Mouse (Mus musculus) thymus, adult 2 months (tissue): Measurements from ENCODE around the gene Depp1. TPM values are rescaled to one million over a fixed set of nuclear protein-coding genes. Genes with fewer than 3 reads are reported as not detected.

Experiments used
- DNase-seq: peaks from one replicate; pipeline ENCODE4 v3.0.0; 2021
- H3K27ac ChIP-seq: fragments of 200-500 bp; 2 replicates; pipeline ENCODE4 v1.5.1; 2012; ENCODE audit warnings: low read length, control low read depth; ENCODE audit not compliant: control insufficient read depth, insufficient read depth
- H3K27me3 ChIP-seq: fragments of 200-500 bp; 2 replicates; pipeline ENCODE4 v1.6.1; 2012; ENCODE audit warnings: mild to moderate bottlenecking, low read length, moderate library complexity, mixed read lengths; ENCODE audit not compliant: control insufficient read depth, insufficient read depth
- H3K36me3 ChIP-seq: fragments of 200-500 bp; 2 replicates; pipeline ENCODE4 v1.6.1; 2012; ENCODE audit warnings: mild to moderate bottlenecking, low read length, moderate library complexity; ENCODE audit not compliant: control insufficient read depth, insufficient read depth
- H3K4me1 ChIP-seq: fragments of 200-500 bp; replicated peaks from 2 replicates; pipeline ENCODE4 v1.6.1; 2012; ENCODE audit warnings: low read length; ENCODE audit not compliant: control insufficient read depth, insufficient read depth
- H3K4me3 ChIP-seq: fragments of 200-500 bp; 2 replicates; pipeline ENCODE4 v1.5.1; 2012; ENCODE audit warnings: mild to moderate bottlenecking, low read length, control low read depth, moderate library complexity; ENCODE audit not compliant: control insufficient read depth, insufficient read depth
- CTCF ChIP-seq: fragments of 200-500 bp; IDR thresholded peaks from 2 replicates; pipeline ENCODE4 v1.5.1; 2012; ENCODE audit warnings: mild to moderate bottlenecking, control low read depth, low read length, moderate library complexity, borderline replicate concordance; ENCODE audit not compliant: control insufficient read depth, poor library complexity, insufficient read depth; ENCODE audit errors: extremely low read depth
- POLR2A ChIP-seq: fragments of 200-500 bp; IDR thresholded peaks from 2 replicates; pipeline ENCODE4 v1.6.1; 2012; ENCODE audit warnings: mild to moderate bottlenecking, low read length, control low read depth, moderate library complexity; ENCODE audit not compliant: control insufficient read depth, poor library complexity, insufficient read depth; ENCODE audit errors: extremely low read depth
- WGBS: fragments of 180-500 bp; shearing (Covaris S2); methylation state at CpG from one replicate; pipeline ENCODE4 v1.1.7; 2018; 5-methylcytosine and 5-hydroxymethylcytosine counted together
- polyA plus RNA-seq: library from polyadenylated mRNA; depleted of rRNA; stranded (reverse); fragments of >200 nt; gene quantifications from 2 replicates; pipeline ENCODE4 v1.2.3, GENCODE M21; 2012; rRNA removed

Depp1 gene
- polyA plus RNA-seq, 1 experiment = 6.5 TPM

GRCm38 (mm10) chr6:116697413-116697812 lies 47.0 kb downstream of the Depp1 start:
- Histone ChIP-seq H3K4me1 (no peaks in the 10 kb centered on the region), H3K4me3 (no peak overlapping the region), H3K27me3 (no peaks in the 10 kb centered on the region), H3K36me3 (no peaks in the 10 kb centered on the region), H3K27ac (no peak overlapping the region)
- no peak for DNase-seq
- WGBS = 74% methylated on average over 2 of the region's 2 CpGs
- TF ChIP-seq CTCF (no peak), POLR2A (no peak)

- H3K36me3 ChIP-seq = no peaks in the 10 kb centered on the region
- 98% methylated on average over 4 of the region's 4 CpGs for WGBS
- DNase-seq = no peak
- H3K4me1 ChIP-seq = no peaks in the 10 kb centered on the region
- TF ChIP-seq POLR2A (no peak), CTCF (no peak)
- H3K27ac ChIP-seq = no peak overlapping the region
- no peaks in the 10 kb centered on the region for H3K27me3 ChIP-seq
- no peak overlapping the region for H3K4me3 ChIP-seq
Observed at GRCm38 (mm10) chr6:116697896-116698425, 47.6 kb downstream of the Depp1 start.

- Histone ChIP-seq H3K4me3 (no peak overlapping the region), H3K27ac (no peak overlapping the region), H3K27me3 (no peaks in the 10 kb centered on the region), H3K36me3 (no peaks in the 10 kb centered on the region), H3K4me1 (no peaks in the 10 kb centered on the region)
- DNase-seq = no peak
- TF ChIP-seq CTCF (no peak), POLR2A (no peak)
Observed at GRCm38 (mm10) chr6:116700821-116701220, 50.4 kb downstream of the Depp1 start.

Other genes starting within 250 kb of the Depp1 start
- 3.1 and 5.3 TPM in 2 replicates for gene Alox5, start 189.4 kb upstream of the Depp1 start, polyA plus RNA-seq
- gene Olfr211, start 161.5 kb upstream of the Depp1 start, polyA plus RNA-seq = not detected in 2 replicates
- not detected in 2 replicates for gene Olfr212, start 144.1 kb upstream of the Depp1 start, polyA plus RNA-seq
- not detected in 2 replicates for gene Olfr213, start 112.2 kb upstream of the Depp1 start, polyA plus RNA-seq
- gene Gm5580, start 99.5 kb upstream of the Depp1 start, polyA plus RNA-seq = 0.15 and 0.34 TPM in 2 replicates
- not detected in 2 replicates for gene Olfr214, start 96.4 kb upstream of the Depp1 start, polyA plus RNA-seq
- not detected in 2 replicates for gene Olfr215, start 66.4 kb upstream of the Depp1 start, polyA plus RNA-seq
- gene Zfp422, start 21.6 kb upstream of the Depp1 start, polyA plus RNA-seq = 42.6 and 50.1 TPM in 2 replicates
- 10.5 and 14.2 TPM in 2 replicates for gene Rassf4, start 23.3 kb downstream of the Depp1 start, polyA plus RNA-seq
- gene Tmem72, start 66.3 kb downstream of the Depp1 start, polyA plus RNA-seq = 0.04 TPM in 2 replicates